Mouse (Mus musculus) MEL (cell line): ENCODE results near the gene Gm21060.

Experiments
- CTCF ChIP-seq, 3 experiments: IDR thresholded peaks in 2 of 3; conservative IDR thresholded peaks in 1 of 3; 2 replicates each; pipeline ENCODE4 v1.5.1; 2011 to 2012; ENCODE audit warnings: low read length in 3 of 3, low read depth in 2 of 3, mild to moderate bottlenecking in 2 of 3, improper control_type of control experiment in 1 of 3, inconsistent platforms in 1 of 3, mixed read lengths in 1 of 3, moderate library complexity in 1 of 3; ENCODE audit not compliant: control insufficient read depth in 1 of 3, insufficient read depth in 1 of 3, poor library complexity in 1 of 3, severe bottlenecking in 1 of 3
- ETS1 ChIP-seq: IDR thresholded peaks from 2 replicates; pipeline ENCODE4 v1.6.1; 2012; ENCODE audit warnings: low read depth, mild to moderate bottlenecking, inconsistent platforms, low read length, improper control_type of control experiment, moderate library complexity
- MYC ChIP-seq: IDR thresholded peaks from 2 replicates; pipeline ENCODE4 v1.6.1; 2011; ENCODE audit warnings: low read depth, mild to moderate bottlenecking, low read length, improper control_type of control experiment, moderate library complexity
- NELFE ChIP-seq: IDR thresholded peaks from 2 replicates; pipeline ENCODE4 v1.6.1; 2011; ENCODE audit warnings: low read depth, low read length, improper control_type of control experiment
- ZNF384 ChIP-seq: IDR thresholded peaks from 2 replicates; pipeline ENCODE4 v1.6.1; 2012; ENCODE audit warnings: low read depth, mild to moderate bottlenecking, inconsistent platforms, low read length, improper control_type of control experiment

DNA sequence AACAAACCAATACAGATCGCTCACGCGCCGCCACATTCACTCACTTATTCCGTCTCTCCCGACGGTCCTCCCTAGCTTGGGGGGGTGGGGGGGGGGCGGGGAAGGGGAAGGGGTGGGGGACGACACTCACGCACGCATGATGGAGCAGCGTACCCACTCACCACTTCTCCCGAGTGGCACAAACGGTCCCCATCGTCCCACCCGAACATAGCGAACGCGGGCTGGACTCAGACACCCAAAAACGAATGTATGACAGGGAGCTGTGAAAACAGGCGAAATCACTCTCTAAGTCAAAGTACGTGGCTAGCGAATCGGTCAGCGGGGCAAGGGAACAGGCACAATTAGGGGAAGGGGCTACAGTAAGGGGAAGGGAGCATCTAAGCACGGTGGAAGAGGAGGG lies 30.2 kb downstream of the Gm21060 start:
- TF ChIP-seq CTCF (IDR thresholded peaks at IDR 0.05 in 2 of 3, conservative IDR thresholded peaks at IDR 0.05 in 1 of 3; ENCODE audit: control insufficient read depth in 1 of 3, insufficient read depth in 1 of 3, low read depth in 2 of 3, low read length in 3 of 3, poor library complexity in 1 of 3, severe bottlenecking in 1 of 3) (no peak), ZNF384 (no peak), NELFE (no peak), ETS1 (no peak), MYC (no peak)
